Mouse (Mus musculus) cerebellum, postnatal 4 days (tissue): ENCODE measurements at regions not wholly inside any gene's neighbourhood (a gene's known extent, or its start where the extent isn't known, plus 50 kb on each side); places are given as distances from the start of the nearest gene placed in this dataset.
A peak's percentile ranks its signal among the peaks of the same experiment; 100 is the strongest.

Source experiments
- DNase-seq, 2 experiments: peaks; one replicate each; pipeline ENCODE4 v3.0.0; 2022; ENCODE audit warnings: low spot score in 2 of 2, mixed read lengths in 1 of 2

DNA sequence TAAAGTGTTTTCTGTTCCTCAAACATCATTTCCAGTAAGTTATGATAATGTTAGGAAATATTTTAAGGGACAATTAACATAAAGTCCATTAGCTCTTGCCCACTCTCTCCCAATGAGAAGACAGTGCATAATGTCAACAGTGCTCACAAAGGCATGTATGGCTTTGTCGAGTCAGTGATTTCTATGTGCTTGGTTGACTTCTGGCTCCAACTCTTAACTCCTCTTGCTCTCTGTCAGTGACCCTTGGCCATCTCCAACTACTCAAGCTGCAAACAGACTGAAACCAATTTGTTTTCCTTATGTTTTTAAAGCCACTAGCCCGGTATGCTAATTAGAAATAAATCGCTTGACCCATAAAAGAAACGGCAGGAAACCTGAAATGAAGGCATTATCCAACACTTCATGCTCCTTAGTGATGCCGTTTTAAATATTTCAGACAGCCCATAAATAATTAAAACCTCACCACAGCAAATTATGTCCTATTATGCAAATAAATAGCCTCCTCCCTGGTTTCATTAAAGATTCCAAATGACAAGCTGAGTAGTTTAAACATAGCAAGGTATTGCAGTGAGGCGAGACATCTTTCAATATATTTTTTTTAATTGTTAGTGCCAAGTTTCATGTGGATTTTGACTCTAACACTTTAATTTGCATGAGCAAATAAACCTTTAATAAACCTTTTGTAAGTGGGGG, 1864.6 kb upstream of the Tenm3 start:
- DNase-seq: no peak

DNA sequence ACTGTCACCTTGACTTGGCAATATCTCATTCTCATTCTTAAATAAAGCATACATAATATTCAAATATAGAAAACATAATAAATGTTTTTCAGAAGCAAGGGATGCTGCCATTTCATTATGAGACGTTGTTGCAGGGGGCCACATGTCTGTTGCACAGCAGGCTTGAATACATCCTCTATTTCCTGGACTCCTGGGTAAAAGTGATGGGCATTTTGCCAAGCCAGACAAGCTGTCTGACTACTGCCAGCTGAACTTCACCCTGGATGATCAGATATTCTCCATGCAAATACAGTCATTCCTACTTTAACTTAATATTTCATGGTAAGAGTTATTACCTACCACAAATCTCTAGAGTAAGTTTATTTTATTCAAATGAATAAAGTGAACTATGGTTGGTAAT, 1860.5 kb upstream of the Tenm3 start:
- DNase-seq: peak in 1 of 2 experiments; percentile 10

DNA sequence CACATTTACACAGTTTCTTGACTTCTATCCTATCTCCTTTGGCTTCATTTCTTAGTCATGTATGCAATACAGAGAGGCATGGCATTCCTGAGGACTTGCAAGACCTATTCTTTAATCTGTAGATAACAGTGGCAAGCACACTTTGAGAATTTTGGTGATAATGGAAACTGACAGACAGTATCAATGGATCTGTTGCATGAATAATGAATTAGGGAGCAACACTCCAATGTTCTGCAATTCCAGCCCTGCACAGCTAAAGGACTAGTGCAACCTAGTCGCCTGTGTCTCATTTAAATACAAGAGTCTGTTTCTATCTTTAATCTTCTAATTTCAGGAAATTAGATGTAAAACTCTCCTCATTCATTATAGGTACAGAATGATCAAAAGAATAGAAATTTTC, 1845.3 kb upstream of the Tenm3 start:
- no peak for DNase-seq

DNA sequence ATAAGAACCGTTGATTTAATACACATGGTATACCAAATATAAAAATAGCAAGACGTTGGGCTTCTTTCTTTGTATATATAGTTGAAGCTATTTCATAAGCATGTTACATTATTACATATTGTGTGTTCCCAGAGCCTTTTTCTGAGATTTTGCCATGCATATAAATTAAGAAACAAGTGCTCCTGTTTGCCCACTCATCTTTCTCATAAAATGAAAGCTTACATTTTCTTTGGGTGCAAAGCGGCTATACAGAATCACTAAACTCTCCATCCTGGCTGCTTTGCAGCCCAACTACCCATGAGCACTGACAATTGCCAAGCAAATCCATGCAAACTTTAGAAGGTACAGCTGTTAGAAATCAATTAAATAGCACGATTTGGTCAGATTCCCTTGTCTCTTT, 1821.6 kb upstream of the Tenm3 start:
- no peak for DNase-seq
